Mouse (Mus musculus): ENCODE data around the gene Zfp975. TPM values are rescaled to one million over a fixed set of nuclear protein-coding genes. Genes with fewer than 3 reads are reported as not detected.
"Not testable (repeated sequence)": the region's sequence is repeated elsewhere in the genome, so short reads cannot be mapped to it uniquely, and the experiment has no call there.

Gene Zfp975
- 1.8 and 3.2 TPM in 2 replicates for total RNA-seq (2015)
- 2.0 and 2.3 TPM in 2 replicates for total RNA-seq (2017)

DNA sequence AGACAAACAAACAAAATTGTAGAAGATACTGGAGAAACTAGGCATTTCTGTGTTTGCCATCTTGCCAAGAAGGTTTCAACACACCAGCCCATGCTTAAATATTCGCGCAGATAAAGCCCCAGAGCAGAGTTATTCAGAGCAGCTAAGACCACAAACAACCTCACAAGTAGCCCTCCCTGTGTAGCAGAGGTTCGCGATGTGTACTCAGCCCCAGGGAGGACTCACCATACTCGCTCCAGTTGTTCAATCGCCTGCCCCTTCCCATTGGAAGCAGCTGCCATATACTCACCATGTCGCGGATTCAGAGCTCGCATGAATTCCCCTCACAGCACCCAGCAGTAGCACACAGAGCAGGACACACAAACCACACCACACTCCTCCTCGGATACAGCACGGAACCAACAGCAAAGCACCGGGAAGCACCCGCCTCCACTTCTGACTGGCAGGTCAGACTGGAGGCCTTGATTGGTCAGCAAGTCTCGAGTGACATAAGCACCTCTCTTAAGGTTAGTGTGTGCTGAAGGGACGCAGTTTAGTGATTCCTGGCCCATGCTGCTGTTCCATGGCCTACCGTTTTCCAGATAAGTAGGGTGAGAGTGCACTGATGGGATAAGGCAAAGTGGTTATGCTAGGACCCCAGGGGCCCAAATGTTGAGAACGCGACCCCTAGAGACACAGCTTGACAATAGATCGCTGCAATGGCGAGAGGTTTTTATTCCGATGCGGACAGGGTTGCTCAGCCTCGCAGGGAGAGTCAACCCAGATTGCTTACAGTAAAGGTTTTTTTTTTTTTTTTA lies at the start of gene Zfp975:
TSS of gene Zfp975 (minus strand) at position 381 of the 797 bp plus-strand sequence.
- ATAC-seq (ENCODE audit: poor library complexity, severe bottlenecking), result peak; percentile 99

DNA sequence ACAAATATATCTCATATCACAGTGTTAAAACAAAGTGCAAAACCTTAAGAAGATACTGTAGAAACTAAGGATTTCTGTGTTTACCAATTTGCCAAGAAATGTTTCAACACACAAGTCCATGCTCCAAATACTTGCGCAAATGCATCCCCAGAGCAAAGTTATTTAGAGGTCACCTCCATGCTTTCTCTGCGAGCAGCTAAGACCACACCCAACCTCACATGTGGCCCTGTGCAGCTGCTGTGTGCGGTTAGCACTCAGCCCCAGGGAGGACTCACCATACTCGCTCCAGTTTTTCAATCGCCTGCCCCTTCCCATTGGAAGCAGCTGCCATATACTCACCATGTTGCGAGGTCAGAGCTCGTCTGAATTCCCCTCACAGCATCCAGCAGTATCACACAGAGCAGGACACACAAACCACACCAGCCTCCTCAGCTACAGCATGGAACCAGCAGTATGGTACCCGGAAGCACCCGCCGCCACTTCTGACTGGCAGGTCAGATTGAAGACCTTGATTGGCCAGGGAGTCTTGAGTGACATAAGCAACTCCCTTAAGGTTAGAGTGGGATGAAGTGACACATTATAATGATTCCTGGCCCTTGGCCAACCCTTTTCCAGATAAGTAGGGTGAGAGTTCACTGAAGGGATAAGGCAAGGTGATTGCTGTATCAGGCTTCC lies 46.1 kb upstream of the Zfp975 start:
- ATAC-seq (ENCODE audit: poor library complexity, severe bottlenecking), result no peak

GRCm38 (mm10) chr7:42726917-42727316 lies 34.4 kb upstream of the Zfp975 start, which contains the start of gene Gm17067:
TSS of gene Gm17067 (minus strand) at chr7:42727017.
- ATAC-seq (ENCODE audit: poor library complexity, severe bottlenecking), result not testable (repeated sequence)

DNA sequence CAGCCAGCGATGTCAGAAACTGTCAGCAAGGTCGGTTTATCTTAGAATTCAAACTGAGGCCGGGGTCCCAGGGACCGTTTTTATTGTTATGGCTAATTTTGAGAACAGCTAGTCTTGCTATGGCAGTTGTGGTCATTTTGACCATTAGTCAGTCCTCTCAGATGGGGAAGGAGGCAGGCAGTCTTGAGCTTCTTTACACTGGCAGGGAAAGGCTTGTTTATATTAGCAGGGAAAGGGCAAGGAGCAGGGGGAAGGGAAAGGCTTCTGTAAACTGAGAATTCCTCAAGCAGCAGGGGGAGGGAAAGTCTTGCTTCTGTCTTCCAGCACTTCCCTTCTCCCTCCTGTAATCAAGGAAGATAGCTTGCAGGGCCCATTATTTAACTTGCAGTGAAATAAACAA lies 709 bp upstream of the Zfp975 start:
- ATAC-seq (ENCODE audit: poor library complexity, severe bottlenecking), result not testable (repeated sequence)

DNA sequence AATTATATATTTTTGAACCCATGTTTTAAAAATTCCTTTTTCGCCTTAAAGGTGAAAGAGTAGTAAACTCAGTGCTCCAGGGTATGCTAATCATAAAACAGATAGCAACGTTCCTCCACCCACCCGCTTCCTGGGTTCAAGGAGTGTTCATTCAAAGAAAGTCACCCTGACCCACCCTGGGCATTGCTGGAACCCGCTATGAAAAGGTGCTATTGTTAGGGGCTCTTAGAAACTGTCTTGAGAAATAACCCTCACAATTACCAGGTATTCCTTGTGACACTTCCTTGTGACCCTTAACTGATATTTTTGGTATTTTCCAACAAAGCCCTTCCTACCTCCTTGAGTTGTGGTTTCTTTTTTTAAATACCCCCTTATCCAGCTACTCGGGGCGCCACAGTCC lies 12.5 kb downstream of the Zfp975 start:
- ATAC-seq (ENCODE audit: poor library complexity, severe bottlenecking), result not testable (repeated sequence)

GRCm38 (mm10) chr7:42679646-42680045 lies 12.9 kb downstream of the Zfp975 start:
- ATAC-seq (ENCODE audit: poor library complexity, severe bottlenecking), result not testable (repeated sequence)

- ATAC-seq (ENCODE audit: poor library complexity, severe bottlenecking), result not testable (repeated sequence)
These were observed 32.4 kb downstream of the Zfp975 start for GRCm38 (mm10) chr7:42660140-42660539.

DNA sequence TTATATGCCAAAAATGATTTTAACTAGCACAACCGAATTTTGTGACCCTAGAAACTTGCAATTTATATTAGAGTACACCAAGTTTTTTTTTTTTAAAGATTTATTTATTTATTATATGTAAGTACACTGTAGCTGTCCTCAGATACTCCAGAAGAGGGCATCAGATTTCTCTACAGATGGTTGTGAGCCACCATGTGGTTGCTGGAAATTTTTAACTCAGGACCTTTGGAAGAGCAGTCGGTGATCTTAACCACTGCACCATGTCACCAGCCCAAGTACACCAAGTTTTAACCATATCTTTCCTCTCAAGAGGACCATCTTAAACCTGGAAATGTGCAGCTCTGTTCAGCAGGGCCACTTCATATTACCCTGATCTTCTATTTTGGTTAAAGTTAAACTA lies 37.3 kb downstream of the Zfp975 start:
- not testable (repeated sequence) for ATAC-seq (ENCODE audit: poor library complexity, severe bottlenecking)

DNA sequence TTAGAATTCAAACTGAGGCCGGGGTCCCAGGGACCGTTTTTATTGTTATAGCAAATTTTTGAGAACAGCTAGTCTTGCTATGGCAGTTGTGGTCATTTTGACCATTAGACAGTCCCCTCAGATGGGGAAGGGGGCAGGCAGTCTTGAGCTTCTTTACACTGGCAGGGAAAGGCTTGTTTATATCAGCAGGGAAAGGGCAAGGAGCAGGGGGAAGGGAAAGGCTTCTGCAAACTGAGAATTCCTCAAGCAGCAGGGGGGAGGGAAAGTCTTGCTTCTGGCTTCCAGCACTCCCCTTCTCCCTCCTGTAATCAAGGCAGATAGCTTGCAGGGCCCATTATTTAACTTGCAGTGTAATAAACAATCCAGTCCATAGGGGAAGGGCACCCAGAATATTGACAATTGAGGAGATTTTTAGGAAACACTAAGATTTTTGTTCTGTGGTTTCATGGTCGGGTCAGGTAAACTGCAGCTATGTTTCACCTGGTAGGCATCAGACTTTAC lies 49.4 kb downstream of the Zfp975 start:
- ATAC-seq (ENCODE audit: poor library complexity, severe bottlenecking), result not testable (repeated sequence)

- peak; percentile 97 for ATAC-seq (ENCODE audit: poor library complexity, severe bottlenecking)
These were observed 50.1 kb downstream of the Zfp975 start, which contains the start of gene Zfp976 for GRCm38 (mm10) chr7:42642152-42643115. TSS of gene Zfp976 (minus strand) at chr7:42642588.

DNA sequence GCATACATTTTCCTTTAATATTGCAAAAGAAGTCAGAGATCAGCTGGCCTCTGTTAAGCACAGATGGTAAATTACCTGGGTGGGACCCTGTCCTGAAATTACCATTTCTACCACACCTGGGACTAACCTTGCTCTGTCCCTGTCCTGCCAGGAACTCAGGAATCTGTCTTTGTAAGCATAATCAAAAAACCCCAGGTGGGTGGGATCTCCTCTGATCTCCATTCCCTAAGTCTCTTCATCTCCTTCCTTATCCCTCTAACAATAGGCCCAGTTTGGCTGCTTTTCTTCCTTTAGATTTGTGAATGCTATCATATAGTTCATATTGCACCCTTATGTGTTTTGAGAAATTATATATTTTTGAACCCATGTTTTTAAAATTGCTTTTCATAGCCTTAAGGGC lies 61.5 kb downstream of the Zfp975 start:
- not testable (repeated sequence) for ATAC-seq (ENCODE audit: poor library complexity, severe bottlenecking)

Other genes starting within 250 kb of the Zfp975 start
- 0.38 TPM in 1 of 2 replicates, not detected in the other for gene 4933421I07Rik, start 244.6 kb downstream of the Zfp975 start, total RNA-seq (2015)
- not detected in 2 replicates for gene 4933421I07Rik, start 244.6 kb downstream of the Zfp975 start, total RNA-seq (2017)
- 11.5 and 12.5 TPM in 2 replicates for gene Zfp141, start 187.0 kb downstream of the Zfp975 start, total RNA-seq (2015)
- gene Zfp141, start 187.0 kb downstream of the Zfp975 start, total RNA-seq (2017), result 12.0 and 14.3 TPM in 2 replicates
- not detected in 2 replicates for gene Gm21028, start 114.2 kb downstream of the Zfp975 start, total RNA-seq (2015)
- not detected in 2 replicates for gene Gm21028, start 114.2 kb downstream of the Zfp975 start, total RNA-seq (2017)
- not detected in 2 replicates for gene Zfp977, start 100.2 kb downstream of the Zfp975 start, total RNA-seq (2015)
- gene Zfp977, start 100.2 kb downstream of the Zfp975 start, total RNA-seq (2017), result 0.26 TPM in 1 of 2 replicates, not detected in the other
- gene Zfp976, start 50.2 kb downstream of the Zfp975 start, total RNA-seq (2015), result 0.52 and 1.2 TPM in 2 replicates
- 0.40 and 0.85 TPM in 2 replicates for gene Zfp976, start 50.2 kb downstream of the Zfp975 start, total RNA-seq (2017)
- not detected in 2 replicates for gene Gm17067, start 34.3 kb upstream of the Zfp975 start, total RNA-seq (2015)
- not detected in 2 replicates for gene Gm17067, start 34.3 kb upstream of the Zfp975 start, total RNA-seq (2017)
- gene Vmn2r62, start 100.8 kb upstream of the Zfp975 start, total RNA-seq (2015), result not detected in 2 replicates
- gene Vmn2r62, start 100.8 kb upstream of the Zfp975 start, total RNA-seq (2017), result not detected in 2 replicates
- not detected in 2 replicates for gene Gm2381, start 174.5 kb upstream of the Zfp975 start, total RNA-seq (2015)
- gene Gm2381, start 174.5 kb upstream of the Zfp975 start, total RNA-seq (2017), result not detected in 2 replicates
- gene Vmn2r63, start 241.1 kb upstream of the Zfp975 start, total RNA-seq (2015), result not detected in 2 replicates
- gene Vmn2r63, start 241.1 kb upstream of the Zfp975 start, total RNA-seq (2017), result not detected in 2 replicates